Mouse (Mus musculus): ENCODE data around the gene Dhx37.

- TF ChIP-seq POLR2A (IDR thresholded peaks at IDR 0.05; ENCODE audit: low read depth, low read length) (no peak), CTCF (IDR thresholded peaks at IDR 0.05; ENCODE audit: extremely low read depth, insufficient read length, insufficient replicate concordance, low read depth, low read length) (no peak)
Observed at GRCm38 (mm10) chr5:125466483-125466882, 32.6 kb upstream of the Dhx37 start.
